Mouse (Mus musculus) spleen, adult 18-20 months (tissue): ENCODE measurements around the gene Tex52.
"Not testable (repeated sequence)": the region's sequence is repeated elsewhere in the genome, so short reads cannot be mapped to it uniquely, and the experiment has no call there.

Source experiments
- DNase-seq, 2 experiments: peaks; one replicate each; pipeline ENCODE4 v3.0.0; 2022; ENCODE audit warnings: mixed read lengths in 2 of 2

Gene Tex52

GRCm38 (mm10) chr6:128375192-128375591 is at the start of gene Tex52, which contains the start of gene Gm44596:
Gene Tex52 (plus strand): TSS chr6:128375456.
Gene Gm44596 (plus strand): TSS chr6:128375503.
- no peak for DNase-seq

GRCm38 (mm10) chr6:128334397-128335124 is 40.7 kb upstream of the Tex52 start:
- DNase-seq, result peak in 1 of 2 experiments; percentile 54

DNA sequence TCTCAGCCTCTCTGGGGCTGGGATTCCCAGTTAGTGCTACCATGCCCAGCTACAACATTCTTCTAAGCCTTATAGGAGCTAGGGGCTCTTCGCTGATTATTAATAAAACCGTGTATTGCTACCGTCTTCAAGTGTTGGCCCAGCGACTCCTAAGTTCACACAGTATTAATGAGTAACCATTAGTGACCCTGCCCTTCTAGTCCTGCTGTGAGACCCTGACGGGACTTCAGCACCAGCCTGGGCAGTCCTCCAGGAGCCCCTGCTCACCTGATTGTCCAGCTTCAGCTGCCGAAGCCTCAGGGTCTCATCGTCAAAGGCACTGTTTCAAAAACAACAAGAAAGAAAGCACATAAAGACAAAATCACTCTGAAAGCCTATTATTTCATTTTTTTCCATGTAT is 37.8 kb upstream of the Tex52 start:
- DNase-seq, result no peak

- DNase-seq, result no peak
Measured at GRCm38 (mm10) chr6:128338876-128339275, 36.4 kb upstream of the Tex52 start.

DNA sequence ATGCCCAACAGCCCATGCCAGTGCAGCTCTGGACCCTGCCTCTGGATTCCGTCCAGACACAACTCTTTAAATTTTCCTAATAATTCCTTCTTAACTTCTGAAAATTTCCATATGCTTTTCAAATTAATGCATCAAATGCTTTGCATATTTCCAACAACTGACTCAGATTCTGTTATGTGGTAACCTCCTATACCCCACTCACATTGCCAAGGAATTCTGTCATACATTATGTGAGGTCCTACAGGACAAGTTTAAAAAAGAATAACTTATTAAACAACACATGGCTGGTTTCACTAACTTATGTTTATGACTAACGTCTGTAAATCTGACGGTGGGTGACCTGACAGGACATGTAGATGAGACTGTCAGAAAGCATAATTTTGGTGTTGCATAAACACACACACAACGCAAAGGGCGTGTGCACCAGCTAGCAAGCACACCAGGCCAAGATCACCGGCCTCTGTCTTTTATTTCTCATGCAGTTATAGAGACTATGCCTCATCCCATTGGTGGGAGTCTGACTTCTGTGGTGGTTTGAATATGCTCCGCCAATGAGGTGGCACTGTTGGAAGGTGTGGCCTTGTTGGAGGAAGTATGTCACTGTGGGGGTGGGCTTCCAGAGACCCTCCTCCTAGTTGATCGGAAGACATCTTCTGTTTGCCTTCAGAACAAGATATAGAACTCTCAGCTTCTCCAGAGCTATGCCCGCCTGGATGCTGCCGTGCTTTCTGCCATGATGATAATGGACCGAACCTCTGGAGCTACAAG is 33.1 kb upstream of the Tex52 start:
- no peak for DNase-seq

- DNase-seq, result no peak
Measured at GRCm38 (mm10) chr6:128345623-128346022, 29.6 kb upstream of the Tex52 start.

DNA sequence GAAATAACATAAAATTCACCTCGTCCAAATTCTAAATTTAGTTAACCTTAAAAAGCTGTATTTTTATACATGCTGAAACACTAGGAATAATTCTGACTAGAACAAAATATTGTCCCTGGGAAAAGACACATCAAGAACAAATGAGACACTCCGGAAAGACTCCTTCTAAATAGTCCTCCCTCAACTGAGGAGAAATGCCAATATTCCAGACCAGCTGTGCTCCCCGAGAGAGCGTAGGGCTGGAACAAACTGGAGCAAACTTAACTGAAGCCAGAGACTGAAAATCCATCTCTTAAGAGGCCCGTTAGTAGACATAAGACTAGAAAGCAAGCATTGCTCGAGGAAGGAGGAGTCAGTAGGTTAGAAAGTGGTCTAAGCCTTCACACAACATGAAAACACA is 28.5 kb upstream of the Tex52 start:
- no peak for DNase-seq

DNA sequence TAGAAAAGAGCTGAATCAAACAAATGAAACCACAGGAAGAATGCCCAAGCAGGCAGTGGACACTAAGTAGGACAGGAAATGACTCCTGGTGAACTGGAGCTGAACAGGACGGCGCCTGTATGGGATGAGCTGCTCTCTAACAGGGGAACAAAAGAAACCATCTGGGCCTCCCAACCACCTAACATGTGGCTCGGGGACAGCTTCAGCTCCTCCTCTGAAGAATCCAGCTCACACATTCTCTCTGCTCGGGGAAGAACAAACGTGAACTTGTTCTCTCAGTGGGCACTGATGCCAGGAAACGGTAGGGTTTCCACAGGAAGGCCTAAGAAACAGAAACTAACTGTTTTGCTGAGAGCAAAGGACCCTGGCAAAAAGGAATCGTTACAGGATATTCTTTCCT is 25.5 kb upstream of the Tex52 start:
- no peak for DNase-seq

DNA sequence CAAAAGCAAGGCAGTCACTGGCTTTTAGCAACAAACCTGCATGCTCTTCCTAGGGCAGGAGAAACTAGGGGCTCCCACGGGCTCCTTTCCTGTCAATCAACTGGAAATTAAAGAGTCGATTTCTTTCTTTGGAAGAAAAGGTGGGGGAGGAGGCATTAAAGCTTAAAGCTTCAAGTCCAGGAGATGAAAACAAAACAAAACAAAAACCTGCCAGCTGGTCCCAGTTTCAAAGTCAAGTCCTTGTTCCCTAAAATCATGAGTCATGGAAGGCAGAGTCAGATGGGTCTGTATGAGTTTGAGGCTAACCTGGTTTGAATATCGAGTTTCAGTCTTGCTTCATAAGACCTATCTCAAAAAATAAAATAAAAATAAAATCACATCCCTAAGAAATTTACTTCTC is 21.1 kb upstream of the Tex52 start:
- no peak for DNase-seq

DNA sequence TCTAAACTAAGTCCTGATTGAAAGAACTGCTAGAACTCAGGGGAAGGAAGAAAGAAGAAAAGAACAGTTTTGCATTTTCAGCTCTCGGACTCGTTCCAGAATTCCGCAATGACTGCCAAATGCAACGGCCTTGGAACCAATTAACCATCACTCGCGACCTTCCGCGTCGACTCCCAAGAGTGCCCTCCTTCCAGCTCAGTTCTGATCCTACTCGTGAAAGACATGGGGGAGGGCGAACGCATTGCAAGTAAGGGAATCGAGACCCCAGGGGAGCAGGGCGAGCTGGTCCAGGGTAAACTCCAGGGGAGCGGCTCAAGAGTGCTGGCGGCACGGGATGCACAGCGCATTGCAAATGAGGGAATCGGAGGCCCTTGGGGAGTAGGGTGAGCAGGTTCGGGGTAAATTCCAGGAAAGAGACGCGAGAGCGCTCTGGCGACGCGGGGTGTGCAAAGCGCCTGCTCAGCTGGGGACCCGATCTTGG is 20.0 kb upstream of the Tex52 start:
- DNase-seq, result peak in 1 of 2 experiments; percentile 14

GRCm38 (mm10) chr6:128355726-128356416 is 19.4 kb upstream of the Tex52 start, which contains the start of gene Tulp3:
Gene Tulp3 (minus strand): TSS chr6:128355851.
- peak; percentile 78 to 83 for DNase-seq

- DNase-seq, result peak; percentile 42 to 72
Measured at GRCm38 (mm10) chr6:128358999-128359398, 16.3 kb upstream of the Tex52 start.

GRCm38 (mm10) chr6:128361901-128362300 is 13.4 kb upstream of the Tex52 start:
- DNase-seq, result no peak

DNA sequence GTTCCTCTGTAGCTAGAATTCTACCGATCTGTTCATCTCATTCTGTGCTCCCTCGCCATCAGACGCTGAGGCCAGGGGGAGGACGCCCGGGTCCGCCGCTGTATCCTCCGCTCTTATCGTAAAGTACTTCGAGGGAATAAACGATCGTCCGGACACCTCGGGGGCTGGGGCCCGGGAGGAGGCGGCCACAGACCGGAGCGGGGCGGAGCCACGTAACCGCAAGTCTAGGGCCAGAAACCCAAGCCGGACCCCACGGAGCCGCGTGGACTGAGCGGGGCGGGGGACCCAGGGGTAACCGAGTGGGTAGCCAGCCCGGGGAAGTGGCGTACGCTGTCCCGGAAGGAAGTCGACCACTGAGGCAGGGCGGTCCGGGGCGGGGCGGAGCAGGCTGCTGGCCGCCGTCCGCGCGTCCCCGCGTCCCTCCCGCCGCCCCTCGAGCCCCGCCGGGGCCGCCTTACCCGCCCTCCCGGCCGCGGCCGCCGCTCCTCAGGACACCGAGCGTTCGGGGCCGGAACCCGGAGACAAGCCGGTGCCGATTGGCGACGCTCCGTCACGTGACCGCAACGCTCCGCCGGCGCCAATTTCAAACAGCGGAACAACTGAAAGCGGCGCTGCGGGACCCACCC is 12.8 kb upstream of the Tex52 start, which contains the start of the genes Rhno1 and Foxm1:
Rhno1 (minus strand) TSS at position 531 of the 626 bp plus-strand sequence.
Foxm1 (plus strand) TSS at position 587 of the 626 bp plus-strand sequence.
- DNase-seq, result peak; percentile 72 to 83

GRCm38 (mm10) chr6:128363007-128363825 is 12.0 kb upstream of the Tex52 start:
- DNase-seq, result no peak

- no peak for DNase-seq
Measured at GRCm38 (mm10) chr6:128364721-128365120, 10.5 kb upstream of the Tex52 start.

DNA sequence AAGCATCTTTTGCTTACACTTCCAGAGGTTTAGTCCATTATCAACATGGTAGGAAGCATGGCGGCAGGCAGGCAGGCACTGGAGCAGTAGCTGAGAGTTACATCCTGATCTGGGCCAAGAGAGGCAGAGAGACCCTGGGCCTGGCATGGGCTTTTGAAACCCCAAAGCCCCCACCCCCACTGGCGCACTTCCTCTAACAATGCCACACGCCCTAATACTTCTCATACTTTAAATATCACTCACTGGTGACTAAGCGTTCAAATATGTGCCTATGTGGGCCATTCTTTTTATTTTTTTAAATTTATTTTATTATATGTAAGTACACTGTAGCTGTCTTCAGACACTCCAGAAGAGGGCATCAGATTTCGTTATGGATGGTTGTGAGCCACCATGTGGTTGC is 8.8 kb upstream of the Tex52 start:
- DNase-seq, result no peak

DNA sequence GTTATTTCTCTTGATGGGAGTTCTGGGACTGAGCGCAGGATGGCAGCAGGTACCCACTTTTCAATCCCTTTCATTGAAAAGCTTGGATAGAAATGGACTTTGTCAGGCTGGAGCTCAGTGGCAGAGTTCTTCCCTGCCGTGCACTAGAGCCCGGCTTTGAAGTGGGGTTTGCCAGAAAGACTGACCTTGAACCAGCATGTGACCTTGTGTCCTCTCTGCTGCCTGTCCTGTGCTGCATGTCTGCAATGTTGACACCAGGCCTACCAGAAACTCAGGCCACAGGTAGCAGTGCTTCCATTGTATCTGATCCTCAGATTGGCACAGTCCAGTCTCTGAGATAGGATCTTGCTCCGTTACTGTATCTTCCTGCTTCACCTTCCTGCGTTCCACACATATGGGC is 5.2 kb upstream of the Tex52 start:
- no peak for DNase-seq

GRCm38 (mm10) chr6:128376371-128377085 is 1.3 kb downstream of the Tex52 start:
- DNase-seq, result no peak

DNA sequence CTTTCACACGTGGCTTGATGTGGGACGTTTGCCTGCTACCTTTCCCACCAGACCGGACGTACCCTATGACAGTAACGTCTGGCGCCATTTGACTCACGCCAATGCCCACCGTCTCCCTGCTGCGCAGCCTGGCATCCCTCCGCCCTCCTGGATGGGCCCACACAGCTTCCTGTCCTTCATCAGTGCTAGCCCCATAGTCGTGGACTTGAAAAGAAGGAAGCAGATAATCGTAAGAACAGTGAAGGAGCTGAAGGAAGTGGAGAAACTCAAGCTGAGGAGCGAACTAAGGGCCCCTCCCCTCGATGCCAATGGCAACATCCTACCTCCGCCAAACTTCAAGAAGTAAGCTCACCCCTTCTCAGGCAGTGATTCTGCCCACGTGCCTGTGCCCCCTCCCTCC is 4.4 kb downstream of the Tex52 start:
- no peak for DNase-seq

- not testable (repeated sequence) for DNase-seq
Measured at GRCm38 (mm10) chr6:128380594-128381167, 5.4 kb downstream of the Tex52 start.
